15 mouse cellular contexts compared by ENCODE assay signal in the genomic region with DNA sequence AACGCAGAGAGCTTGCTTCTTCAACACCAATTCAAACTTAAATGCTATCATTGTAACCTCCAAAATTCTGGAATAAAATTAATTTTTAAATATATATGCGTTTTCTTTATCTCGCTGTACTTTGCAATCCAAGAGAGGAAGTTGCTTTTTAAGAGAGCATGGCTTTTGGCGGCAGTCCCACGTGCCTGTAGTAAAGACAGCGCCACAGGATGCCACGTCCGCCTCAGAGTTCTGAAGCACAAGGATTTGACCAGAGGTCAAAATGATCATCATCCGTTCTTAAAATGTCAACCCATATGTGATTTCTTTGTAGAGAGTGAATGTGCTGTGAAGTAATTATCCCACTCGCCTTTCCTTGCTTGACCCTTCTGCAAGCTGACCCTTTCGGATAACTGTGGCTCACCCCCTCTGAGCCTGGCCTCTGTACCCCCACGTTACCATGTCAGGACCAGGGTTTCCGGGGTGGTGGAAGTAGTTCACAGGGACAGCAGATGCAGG.
"Had no signal": no experiment of that assay in that cellular context is flagged by ENCODE, and none has a peak within 500 bp of the region (broad histone marks: within the 10 kb centered on the region; RNA-seq: fewer than 3 reads in every experiment).

No protein-coding gene starts in this region.

- H3K9me3 ChIP-seq: limb, embryonic 12.5 days; limb, embryonic 15.5 days; lung, embryonic 15.5 days had no signal

- H3K9ac ChIP-seq: limb, embryonic 12.5 days; limb, embryonic 15.5 days; liver, embryonic 14.5 days; liver, postnatal 0 days; lung, embryonic 15.5 days had no signal

- ATAC-seq: intestine, embryonic 16.5 days; liver, postnatal 0 days had no signal

- H3K27ac ChIP-seq: limb, embryonic 12.5 days; limb, embryonic 15.5 days; liver, embryonic 14.5 days; lung, embryonic 15.5 days had no signal

- H3K4me2 ChIP-seq: limb, embryonic 12.5 days; limb, embryonic 15.5 days; liver, embryonic 11.5 days; lung, embryonic 15.5 days; midbrain, embryonic 11.5 days had no signal

- DNase-seq: kidney, adult 8-10 months; left cerebral cortex, postnatal 4 days; liver, postnatal 0 days; lung, postnatal 10 days; lung, postnatal 36 days; midbrain, embryonic 14.5 days; thymus, adult 18-20 months; thymus, postnatal 36 days had no signal

- H3K27me3 ChIP-seq: limb, embryonic 12.5 days; limb, embryonic 15.5 days; lung, embryonic 15.5 days had no signal

- H3K4me3 ChIP-seq: limb, embryonic 12.5 days; limb, embryonic 15.5 days; lung, embryonic 15.5 days had no signal
